Mouse (Mus musculus) MN1 (cell line): ENCODE results near the gene Vax1.

Experiments
- DNase-seq: peaks from one replicate; pipeline ENCODE4 v3.0.0-alpha.2; 2016; ENCODE audit warnings: low spot score

Vax1 gene

GRCm38 (mm10) chr19:59169936-59170765 is at the start of gene Vax1:
Vax1 (minus strand) TSS chr19:59170056.
- DNase-seq = peak; percentile 62

- DNase-seq = no peak
These were observed 49.1 kb upstream of the Vax1 start, which contains the start of gene Kcnk18 for GRCm38 (mm10) chr19:59218991-59219390. Kcnk18 (plus strand) TSS chr19:59219214.

- DNase-seq = no peak
These were observed 47.0 kb upstream of the Vax1 start for GRCm38 (mm10) chr19:59216891-59217290.

- DNase-seq = no peak
These were observed 39.1 kb upstream of the Vax1 start for GRCm38 (mm10) chr19:59208986-59209385.

GRCm38 (mm10) chr19:59208475-59208874 is 38.6 kb upstream of the Vax1 start:
- DNase-seq = peak; percentile 81

DNA sequence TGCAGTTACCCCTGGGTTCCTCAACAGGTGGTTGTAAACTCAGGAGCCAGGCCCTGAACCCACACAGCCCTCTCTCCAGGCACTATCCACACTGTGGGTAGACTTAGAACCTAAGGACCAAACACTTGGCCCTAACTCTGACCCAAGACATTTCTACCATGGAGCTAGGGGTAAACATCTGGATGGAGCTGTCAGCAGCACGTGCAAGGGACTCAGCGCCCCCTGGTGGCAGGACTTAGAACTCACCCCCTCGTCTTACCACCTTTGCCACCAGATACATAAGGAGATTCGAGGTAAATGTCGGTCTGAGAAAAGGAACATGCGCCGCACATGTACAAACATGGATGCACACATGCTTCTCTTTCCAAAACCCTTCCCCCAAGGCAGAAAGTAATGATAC is 28.3 kb upstream of the Vax1 start:
- DNase-seq = peak; percentile 71

DNA sequence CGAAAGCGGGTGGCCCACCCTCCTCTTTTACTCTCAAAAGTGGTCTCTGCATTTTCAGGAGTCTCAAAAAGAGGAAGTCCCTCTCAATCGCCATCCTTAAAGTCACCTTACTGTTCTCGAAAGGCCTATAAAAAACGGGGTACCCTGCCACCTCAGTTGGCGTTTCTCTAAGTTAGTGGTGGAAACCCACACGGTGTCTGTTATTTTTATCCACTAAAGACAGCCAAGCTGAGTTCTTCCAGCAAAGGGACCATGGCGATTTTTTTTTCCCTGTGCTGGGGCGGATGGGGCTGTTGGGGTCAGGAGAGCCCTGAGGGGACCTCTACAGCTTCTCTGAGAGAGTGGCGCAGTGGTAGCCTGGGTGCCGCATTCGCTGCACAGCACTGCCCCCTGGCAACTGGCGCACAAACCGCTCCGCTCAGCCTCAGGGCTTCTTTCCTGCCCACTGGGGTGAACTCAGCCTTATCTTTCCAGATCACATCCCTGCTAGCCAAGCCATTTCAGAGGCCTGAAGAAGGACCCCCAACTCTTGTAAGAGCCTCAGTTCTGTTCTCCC is 26.3 kb upstream of the Vax1 start:
- DNase-seq = peak; percentile 65

- no peak for DNase-seq
These were observed 25.4 kb upstream of the Vax1 start for GRCm38 (mm10) chr19:59195181-59195770.

DNA sequence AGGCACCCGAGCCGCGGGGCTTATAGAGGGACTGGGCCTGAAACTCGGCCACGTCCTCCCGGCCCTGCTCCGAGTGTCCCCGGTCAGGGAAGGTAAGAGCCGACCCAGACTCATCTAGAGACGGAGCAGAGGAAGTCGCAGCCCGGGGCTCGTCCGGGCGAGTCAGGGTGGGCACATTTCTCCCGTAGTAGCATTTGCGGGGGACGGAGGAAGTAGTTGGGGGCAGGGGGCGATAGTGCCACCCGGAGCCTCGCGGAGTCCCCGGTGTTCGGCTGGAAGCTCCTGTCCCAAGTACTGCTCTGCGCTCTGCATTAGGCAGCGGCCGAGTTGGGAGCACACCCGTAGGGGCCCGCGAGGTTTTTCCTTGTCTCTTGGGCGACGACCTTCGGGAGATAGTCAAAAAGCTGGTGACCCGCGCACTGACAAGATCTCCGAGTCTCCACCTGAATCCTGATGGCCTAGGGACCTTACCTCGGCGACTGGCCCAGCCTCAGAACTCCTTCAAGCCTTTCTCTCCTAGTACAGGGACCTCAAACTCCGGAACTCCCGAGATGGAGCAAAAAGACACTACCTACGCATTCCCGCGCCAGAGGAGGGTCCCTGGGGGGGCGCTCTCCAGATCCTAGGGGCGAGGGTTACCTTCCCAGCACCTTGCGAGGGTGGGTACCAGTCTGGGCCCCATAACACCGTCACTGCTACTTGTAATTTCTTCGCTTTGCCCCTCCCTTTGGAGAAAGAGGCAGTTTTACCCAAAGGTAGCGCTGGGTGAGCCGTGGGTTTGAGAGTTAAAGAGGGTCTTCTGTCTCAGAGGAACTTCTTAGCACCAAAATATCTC is 24.3 kb upstream of the Vax1 start:
- DNase-seq = peak; percentile 71

DNA sequence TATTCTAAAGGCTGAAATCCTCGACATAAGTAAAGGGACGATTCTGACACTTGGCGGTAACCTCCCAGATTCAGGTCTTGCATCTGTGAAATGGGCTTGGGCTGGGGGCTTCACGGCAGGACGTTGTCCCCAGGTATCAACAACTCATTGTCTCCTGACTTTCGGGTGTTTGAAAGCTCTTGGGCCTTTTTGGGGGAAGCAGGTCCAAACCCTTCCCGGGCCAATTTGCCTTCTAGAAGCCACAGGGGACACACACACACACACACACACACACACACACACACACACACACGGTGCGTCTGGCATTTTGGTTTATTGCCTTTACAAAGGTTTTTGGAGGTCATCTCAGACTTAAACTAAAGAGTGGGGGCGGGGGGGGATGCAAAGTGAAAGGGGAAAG is 23.6 kb upstream of the Vax1 start:
- no peak for DNase-seq

DNA sequence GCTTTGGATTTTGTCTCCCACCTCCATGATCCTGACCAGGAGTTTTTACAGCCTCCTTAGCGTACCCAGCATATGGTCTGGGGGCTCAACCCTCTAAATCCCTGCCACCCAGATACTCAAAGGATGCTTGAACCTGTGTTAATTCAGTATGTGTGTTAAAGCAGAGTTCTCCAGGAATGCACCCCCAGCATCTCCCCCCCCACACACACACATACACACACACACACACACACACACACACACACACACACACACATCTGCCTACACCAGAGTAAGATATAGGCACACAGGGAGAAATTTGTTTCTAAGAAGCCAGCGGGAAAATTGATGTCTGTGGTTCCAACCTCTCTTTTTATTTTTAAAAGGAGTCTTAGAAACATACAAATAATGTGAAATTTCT is 22.6 kb upstream of the Vax1 start:
- DNase-seq = no peak

DNA sequence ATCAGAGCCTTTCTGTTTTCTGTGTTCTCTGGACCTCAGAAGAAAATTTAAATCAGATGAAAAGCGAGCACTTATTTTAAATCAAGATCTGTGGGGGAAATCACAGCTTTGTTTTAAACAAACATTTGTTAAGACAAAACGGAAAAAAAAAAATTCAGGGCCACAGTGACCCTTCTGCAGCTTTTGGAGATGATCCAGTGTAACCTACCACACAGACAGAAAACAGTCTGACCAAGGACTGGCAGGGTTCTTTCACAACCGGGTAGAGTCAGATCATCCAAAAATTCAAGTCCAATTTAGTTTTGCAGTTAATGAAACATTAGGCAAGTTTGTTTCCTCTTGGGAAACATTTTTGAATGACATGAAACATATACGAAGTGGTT is 21.3 kb upstream of the Vax1 start:
- DNase-seq = no peak

- no peak for DNase-seq
These were observed 20.7 kb upstream of the Vax1 start for GRCm38 (mm10) chr19:59190431-59191122.

GRCm38 (mm10) chr19:59188981-59189380 is 19.1 kb upstream of the Vax1 start:
- DNase-seq = no peak

- no peak for DNase-seq
These were observed 14.1 kb upstream of the Vax1 start for GRCm38 (mm10) chr19:59184000-59184399.

DNA sequence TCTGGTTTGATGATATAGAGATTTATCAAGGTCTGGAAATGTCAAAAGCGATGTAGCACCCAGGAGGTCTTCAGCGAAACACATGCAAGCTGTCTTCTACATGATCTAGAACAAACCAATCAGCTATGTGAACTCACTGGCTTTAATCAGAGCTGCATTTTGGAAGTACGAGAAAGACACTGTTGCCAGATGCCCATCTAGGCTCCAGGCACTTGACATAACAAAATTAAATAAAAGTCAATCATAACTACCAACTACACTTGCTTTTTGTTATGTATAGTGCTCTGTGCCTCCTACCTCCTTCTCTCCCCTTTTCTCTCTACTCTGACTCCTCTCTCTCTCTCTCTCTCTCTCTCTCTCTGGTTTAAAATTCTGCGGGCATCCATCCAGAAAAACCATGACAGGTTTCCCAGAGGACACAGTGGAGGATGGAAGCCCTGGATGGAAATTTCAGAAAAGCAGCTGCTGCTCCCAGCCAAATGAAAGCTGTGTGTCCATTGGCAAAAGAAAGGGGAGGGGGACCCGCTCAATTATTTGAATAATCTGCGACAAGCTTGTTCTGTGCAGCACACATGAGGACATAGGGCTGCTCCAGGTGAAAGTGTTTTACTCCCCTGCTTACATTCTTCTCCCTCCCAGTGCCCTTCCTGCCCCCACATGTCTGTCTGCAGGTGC is 3.6 kb upstream of the Vax1 start:
- DNase-seq = peak; percentile 59

DNA sequence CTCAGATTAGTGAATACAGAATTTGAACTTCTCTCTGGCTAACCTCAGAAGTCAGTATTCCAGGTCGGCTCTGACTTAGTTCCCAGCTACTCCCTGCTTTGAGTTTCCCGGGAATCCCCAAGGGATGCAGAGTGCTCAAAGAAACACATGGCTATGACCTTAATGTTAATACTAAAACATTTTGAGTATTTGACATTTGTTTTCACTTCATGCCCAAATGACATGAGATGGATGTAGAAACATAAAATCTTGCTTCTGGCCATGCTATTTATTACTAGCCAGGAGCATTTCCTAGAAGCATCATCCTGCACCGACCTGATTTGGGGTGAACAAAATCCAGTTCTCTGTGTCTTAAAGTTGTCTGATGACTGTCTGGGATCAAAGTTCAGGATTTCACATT is 2.9 kb upstream of the Vax1 start:
- DNase-seq = peak; percentile 21

DNA sequence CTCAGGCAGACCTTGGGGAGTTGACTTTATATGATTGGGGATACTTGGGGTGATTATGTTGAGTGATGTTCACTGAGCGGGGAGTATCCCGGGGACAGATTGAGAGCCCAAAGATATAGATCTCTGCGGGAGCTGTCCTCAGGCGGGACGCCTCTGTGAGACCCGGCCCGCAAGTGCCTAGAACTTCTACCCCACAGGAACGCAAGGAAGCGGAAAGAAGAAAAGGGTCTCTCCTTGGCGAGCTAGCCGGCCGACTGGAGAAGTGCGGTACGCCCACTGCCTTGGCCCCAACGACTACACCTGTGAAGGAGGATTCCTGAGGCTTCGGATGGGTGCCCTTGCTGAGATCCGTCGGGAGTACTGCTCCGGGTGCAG is 2.0 kb upstream of the Vax1 start:
- DNase-seq = no peak

DNA sequence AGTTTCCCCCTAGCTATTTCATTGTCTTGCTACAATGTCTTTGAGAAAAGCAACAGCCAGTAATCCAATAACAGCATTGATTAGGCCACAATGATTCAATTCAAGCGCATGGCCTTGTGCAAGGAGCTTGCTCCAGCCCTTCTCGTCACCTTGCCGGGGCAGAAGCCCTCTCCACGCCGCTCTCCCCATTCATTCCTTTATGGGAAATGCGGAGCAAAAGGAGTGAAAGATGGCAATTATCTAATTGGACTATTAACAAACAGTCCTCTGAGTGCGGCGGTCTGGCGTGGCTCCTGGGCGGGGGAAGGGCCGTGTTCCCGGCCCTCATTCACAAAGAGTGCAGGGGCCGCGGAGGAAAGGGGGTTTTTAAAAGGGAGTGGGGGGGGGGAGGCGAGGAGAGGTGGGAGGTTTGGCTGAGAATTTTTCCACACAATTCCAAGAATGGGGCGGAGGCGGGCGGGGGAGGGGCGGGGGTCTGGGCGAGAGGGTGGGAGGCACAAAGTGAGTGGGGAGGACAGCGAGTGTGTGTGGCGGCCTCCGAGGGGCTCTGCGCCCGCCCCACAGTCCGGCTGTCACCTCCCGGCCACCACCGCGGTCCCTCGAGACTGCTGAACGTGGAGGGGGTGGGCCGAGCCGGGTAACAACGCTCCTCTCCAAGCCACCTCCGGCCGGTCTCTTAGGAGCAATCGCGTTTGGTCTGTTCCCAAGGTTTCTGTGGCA is 1.5 kb upstream of the Vax1 start:
- peak; percentile 42 for DNase-seq

- DNase-seq = no peak
These were observed 875 bp upstream of the Vax1 start for GRCm38 (mm10) chr19:59170766-59171095.
